Mouse (Mus musculus): Measurements from ENCODE around the gene Csad. TPM values are rescaled to one million over a fixed set of nuclear protein-coding genes. Genes with fewer than 3 reads are reported as not detected.

Csad gene
- total RNA-seq, 1 experiment = 47.3 TPM

DNA sequence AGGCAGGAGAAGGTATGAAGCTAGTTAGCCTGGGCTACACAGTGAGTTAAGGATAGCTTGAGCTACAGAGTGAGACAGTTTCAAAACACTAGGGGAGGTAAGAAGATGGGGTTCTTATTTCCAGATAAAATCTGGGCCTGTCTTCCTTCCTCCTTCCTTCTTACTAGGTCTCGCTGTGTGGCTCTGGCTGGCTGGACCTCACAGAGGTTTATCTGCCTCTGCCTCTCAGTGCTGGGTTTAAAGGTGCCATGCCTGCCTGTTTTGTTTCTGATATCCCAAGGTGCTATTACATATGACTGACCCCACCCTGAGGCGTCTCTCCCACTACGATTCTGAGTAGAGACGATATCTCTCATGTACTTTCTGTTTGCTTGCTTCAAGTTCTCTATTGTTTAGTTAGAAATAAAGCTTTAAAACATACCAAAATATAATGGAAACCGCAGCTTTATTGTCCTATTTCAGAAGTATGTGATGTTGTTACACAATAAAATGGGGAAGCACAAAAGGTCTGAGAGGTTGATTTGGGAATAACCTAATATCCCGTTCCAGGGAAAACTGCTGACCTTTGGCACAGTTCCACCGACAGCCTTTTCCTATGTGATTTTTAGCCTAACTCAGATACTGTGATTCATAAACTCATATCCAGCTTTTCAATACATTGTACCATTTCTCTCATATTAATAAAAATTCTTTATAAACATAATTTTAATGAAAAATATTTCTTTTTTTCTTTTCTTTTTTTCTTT, 27.8 kb downstream of the Csad start:
- Histone ChIP-seq H3K9me3 (ENCODE audit: control insufficient read depth, insufficient read depth, low read depth, low read length) (no peaks in the 10 kb centered on the region), H3K4me1 (ENCODE audit: control insufficient read depth in 2 of 2, insufficient read depth in 2 of 2, low read length in 2 of 2, poor library complexity in 1 of 2) (peaks cover 8 to 18% of the 10 kb centered on the region in 2 experiments; a peak in 2 of 4 replicates), H3K9ac (ENCODE audit: insufficient read depth, low read depth, low read length, poor library complexity, severe bottlenecking) (0 out of 2 replicates have a peak overlapping the region, but pooled peaks have one; percentile 2), H3K27ac (ENCODE audit: insufficient read depth, low read depth, low read length, poor library complexity, severe bottlenecking) (no peak overlapping the region), H3K36me3 (ENCODE audit: control insufficient read depth, insufficient read depth, low read length, poor library complexity, severe bottlenecking) (0 out of 2 replicates have a peak, but pooled peaks cover 4% of the 10 kb centered on the region), H3K4me3 (ENCODE audit: insufficient read depth in 1 of 2, low read depth in 1 of 2, low read length in 2 of 2, poor library complexity in 1 of 2, severe bottlenecking in 1 of 2) (no peak overlapping the region)
- TF ChIP-seq ZC3H11A (IDR thresholded peaks at IDR 0.05; ENCODE audit: borderline replicate concordance, low read depth, low read length) (no peak), MAFK (IDR thresholded peaks at IDR 0.05; ENCODE audit: insufficient read depth, low read depth, low read length) (no peak), CHD2 (IDR thresholded peaks at IDR 0.05; ENCODE audit: low read depth, low read length) (no peak), HCFC1 (IDR thresholded peaks at IDR 0.05; ENCODE audit: borderline replicate concordance, insufficient read depth, low read length) (no peak), ZNF384 (IDR thresholded peaks at IDR 0.05; ENCODE audit: low read depth, low read length) (no peak)
- no peak for DNase-seq (ENCODE audit: low read depth, low spot score)
- in situ Hi-C loops (cut with MboI; ENCODE audit: low sequenced_read_pairs in 2 of 2, unreplicated experiment in 2 of 2) = no loop called here

DNA sequence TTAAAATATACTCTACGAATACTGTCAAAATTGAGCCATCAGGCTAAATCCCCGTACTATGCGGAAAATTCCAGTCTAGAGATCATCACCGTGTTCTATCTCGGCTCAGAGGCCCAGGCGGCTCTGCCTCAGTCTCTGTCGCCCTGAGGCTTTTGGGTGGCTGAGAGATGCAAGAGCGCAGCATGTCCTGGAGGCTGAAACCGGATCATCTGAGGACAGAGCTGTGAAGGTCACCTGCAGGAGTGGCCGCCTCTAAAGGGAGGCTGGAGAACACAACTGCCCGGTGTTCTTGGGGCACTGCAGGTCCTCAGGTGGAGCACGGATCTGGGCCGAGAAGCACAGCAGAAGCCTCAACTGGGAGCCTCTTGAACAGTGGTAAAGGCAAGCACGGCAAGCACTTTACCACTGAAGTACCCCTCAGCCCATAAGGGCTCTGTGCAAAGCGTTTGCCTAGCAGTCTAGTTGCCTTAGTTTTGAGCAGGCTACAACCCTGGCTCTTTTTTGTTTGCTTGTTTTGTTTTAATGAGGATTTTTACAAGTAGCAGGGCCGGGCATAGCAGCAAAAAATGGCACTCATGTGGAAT, 28.7 kb downstream of the Csad start:
- DNase-seq (ENCODE audit: low read depth, low spot score) = no peak
- 0 out of 2 replicates have a peak, but pooled peaks cover 4% of the 10 kb centered on the region for H3K36me3 ChIP-seq (ENCODE audit: control insufficient read depth, insufficient read depth, low read length, poor library complexity, severe bottlenecking)
- H3K9ac ChIP-seq (ENCODE audit: insufficient read depth, low read depth, low read length, poor library complexity, severe bottlenecking) = no peak overlapping the region
- H3K9me3 ChIP-seq (ENCODE audit: control insufficient read depth, insufficient read depth, low read depth, low read length) = no peaks in the 10 kb centered on the region
- no peak for TF ChIP-seq HCFC1 (IDR thresholded peaks at IDR 0.05; ENCODE audit: borderline replicate concordance, insufficient read depth, low read length)
- TF ChIP-seq ZC3H11A (IDR thresholded peaks at IDR 0.05; ENCODE audit: borderline replicate concordance, low read depth, low read length) = no peak
- TF ChIP-seq ZNF384 (IDR thresholded peaks at IDR 0.05; ENCODE audit: low read depth, low read length) = no peak
- no peak for TF ChIP-seq MAFK (IDR thresholded peaks at IDR 0.05; ENCODE audit: insufficient read depth, low read depth, low read length)
- no peak for TF ChIP-seq CHD2 (IDR thresholded peaks at IDR 0.05; ENCODE audit: low read depth, low read length)
- in situ Hi-C loops (cut with MboI; ENCODE audit: low sequenced_read_pairs in 2 of 2, unreplicated experiment in 2 of 2) = no loop called here
- H3K4me1 ChIP-seq (ENCODE audit: control insufficient read depth in 2 of 2, insufficient read depth in 2 of 2, low read length in 2 of 2, poor library complexity in 1 of 2) = peaks cover 8 to 18% of the 10 kb centered on the region in 2 experiments; a peak in 2 of 4 replicates
- no peak overlapping the region for H3K4me3 ChIP-seq (ENCODE audit: insufficient read depth in 1 of 2, low read depth in 1 of 2, low read length in 2 of 2, poor library complexity in 1 of 2, severe bottlenecking in 1 of 2)
- no peak overlapping the region for H3K27ac ChIP-seq (ENCODE audit: insufficient read depth, low read depth, low read length, poor library complexity, severe bottlenecking)

DNA sequence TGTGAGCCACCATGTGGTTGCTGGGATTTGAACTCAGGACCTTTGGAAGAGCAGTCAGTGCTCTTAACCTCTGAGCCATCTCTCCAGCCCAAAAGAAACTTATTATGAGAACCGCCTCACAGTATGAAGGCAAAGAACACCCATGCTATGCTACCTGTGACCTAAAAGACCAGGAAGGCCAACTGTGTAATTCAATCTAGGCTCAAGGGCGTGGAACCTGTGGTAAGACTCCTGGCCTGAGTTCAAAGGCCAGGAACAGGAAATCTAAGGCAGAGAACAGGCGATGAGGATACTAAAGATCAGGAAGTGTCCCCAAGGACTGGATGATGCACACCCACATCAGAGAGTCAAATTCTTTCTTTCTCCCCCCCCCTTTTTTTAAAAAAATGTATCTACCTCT, 30.9 kb downstream of the Csad start:
- TF ChIP-seq HCFC1 (IDR thresholded peaks at IDR 0.05; ENCODE audit: borderline replicate concordance, insufficient read depth, low read length) (no peak), ZC3H11A (IDR thresholded peaks at IDR 0.05; ENCODE audit: borderline replicate concordance, low read depth, low read length) (no peak), CHD2 (IDR thresholded peaks at IDR 0.05; ENCODE audit: low read depth, low read length) (no peak), ZNF384 (IDR thresholded peaks at IDR 0.05; ENCODE audit: low read depth, low read length) (no peak), MAFK (IDR thresholded peaks at IDR 0.05; ENCODE audit: insufficient read depth, low read depth, low read length) (no peak)
- no peak overlapping the region for H3K4me3 ChIP-seq (ENCODE audit: insufficient read depth in 1 of 2, low read depth in 1 of 2, low read length in 2 of 2, poor library complexity in 1 of 2, severe bottlenecking in 1 of 2)
- H3K9ac ChIP-seq (ENCODE audit: insufficient read depth, low read depth, low read length, poor library complexity, severe bottlenecking) = no peak overlapping the region
- in situ Hi-C loops (cut with MboI; ENCODE audit: low sequenced_read_pairs in 2 of 2, unreplicated experiment in 2 of 2) = no loop called here
- peaks cover 3 to 10% of the 10 kb centered on the region in 2 experiments; a peak in 2 of 4 replicates for H3K4me1 ChIP-seq (ENCODE audit: control insufficient read depth in 2 of 2, insufficient read depth in 2 of 2, low read length in 2 of 2, poor library complexity in 1 of 2)
- H3K36me3 ChIP-seq (ENCODE audit: control insufficient read depth, insufficient read depth, low read length, poor library complexity, severe bottlenecking) = 0 out of 2 replicates have a peak, but pooled peaks cover 6% of the 10 kb centered on the region
- DNase-seq (ENCODE audit: low read depth, low spot score) = no peak
- no peak overlapping the region for H3K27ac ChIP-seq (ENCODE audit: insufficient read depth, low read depth, low read length, poor library complexity, severe bottlenecking)
- no peaks in the 10 kb centered on the region for H3K9me3 ChIP-seq (ENCODE audit: control insufficient read depth, insufficient read depth, low read depth, low read length)

DNA sequence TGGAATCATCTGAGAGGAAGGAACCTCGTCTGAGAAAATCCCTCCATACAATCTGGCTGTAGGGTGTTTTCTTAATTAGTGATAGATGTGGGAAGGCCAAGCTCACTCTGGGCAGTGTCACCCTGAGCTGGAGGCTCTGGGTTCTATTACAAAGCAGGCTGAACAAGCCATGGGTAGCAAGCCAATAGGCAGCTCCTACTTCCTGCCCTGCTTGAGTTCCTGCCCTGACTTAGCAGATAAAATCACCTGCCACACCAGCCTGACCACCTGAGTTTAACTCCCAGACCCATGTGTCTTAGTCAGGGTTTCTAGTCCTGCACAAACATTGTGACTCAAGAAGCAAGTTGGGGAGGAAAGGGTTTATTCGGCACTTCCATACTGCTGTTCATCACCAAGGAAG, 35.5 kb downstream of the Csad start:
- in situ Hi-C loops (cut with MboI; ENCODE audit: low sequenced_read_pairs in 2 of 2, unreplicated experiment in 2 of 2) = no loop called here

More for the DNA sequence above, 35.5 kb downstream of the Csad start:
- H3K9me3 ChIP-seq (ENCODE audit: control insufficient read depth, insufficient read depth, low read depth, low read length) = no peaks in the 10 kb centered on the region
- no peak for DNase-seq (ENCODE audit: low read depth, low spot score)
- H3K4me3 ChIP-seq (ENCODE audit: insufficient read depth in 1 of 2, low read depth in 1 of 2, low read length in 2 of 2, poor library complexity in 1 of 2, severe bottlenecking in 1 of 2) = no peak overlapping the region
- H3K9ac ChIP-seq (ENCODE audit: insufficient read depth, low read depth, low read length, poor library complexity, severe bottlenecking) = no peak overlapping the region
- TF ChIP-seq MAFK (IDR thresholded peaks at IDR 0.05; ENCODE audit: insufficient read depth, low read depth, low read length) = no peak
- TF ChIP-seq HCFC1 (IDR thresholded peaks at IDR 0.05; ENCODE audit: borderline replicate concordance, insufficient read depth, low read length) = no peak
- TF ChIP-seq ZC3H11A (IDR thresholded peaks at IDR 0.05; ENCODE audit: borderline replicate concordance, low read depth, low read length) = no peak
- TF ChIP-seq CHD2 (IDR thresholded peaks at IDR 0.05; ENCODE audit: low read depth, low read length) = no peak
- TF ChIP-seq ZNF384 (IDR thresholded peaks at IDR 0.05; ENCODE audit: low read depth, low read length) = no peak
- 0 out of 2 replicates have a peak, but pooled peaks cover 1% of the 10 kb centered on the region for H3K36me3 ChIP-seq (ENCODE audit: control insufficient read depth, insufficient read depth, low read length, poor library complexity, severe bottlenecking)
- H3K27ac ChIP-seq (ENCODE audit: insufficient read depth, low read depth, low read length, poor library complexity, severe bottlenecking) = no peak overlapping the region
- H3K4me1 ChIP-seq (ENCODE audit: control insufficient read depth in 2 of 2, insufficient read depth in 2 of 2, low read length in 2 of 2, poor library complexity in 1 of 2) = no peaks in the 10 kb centered on the region; a peak in 1 of 4 replicates

Measured in ES-E14 (cell line).